Mouse (Mus musculus) heart, embryonic 14.5 days (tissue): ENCODE measurements at regions not wholly inside any gene's neighbourhood (a gene's known extent, or its start where the extent isn't known, plus 50 kb on each side); places are given as distances from the start of the nearest gene placed in this dataset.

Experiments used
- ATAC-seq: fragments of 200-750 bp; cut with Nextera tagmentation; 2 replicates; pipeline ENCODE4 v1.8.0; 2017; ENCODE audit warnings: low read depth, moderate TSS enrichment; ENCODE audit not compliant: insufficient number of reproducible peaks, insufficient read depth, low FRiP score
- H3K27ac ChIP-seq, 2 experiments: fragments of 200-500 bp in 1 of 2; fragments of 300-500 bp in 1 of 2; sonication (generic) in 1 of 2; replicated peaks in 1 of 2; 2 replicates each; pipeline ENCODE4 v1.5.1; 2012 to 2014; ENCODE audit warnings: low read depth in 2 of 2, low read length in 2 of 2, control low read depth in 1 of 2, mild to moderate bottlenecking in 1 of 2, mixed read lengths in 1 of 2; ENCODE audit not compliant: control insufficient read depth in 1 of 2, insufficient read depth in 1 of 2
- H3K27me3 ChIP-seq: fragments of 300-500 bp; sonication (generic); 2 replicates; pipeline ENCODE4 v1.6.1; 2014; ENCODE audit warnings: mild to moderate bottlenecking, low read length, control low read depth; ENCODE audit not compliant: control insufficient read depth, insufficient read depth
- H3K36me3 ChIP-seq: fragments of 300-500 bp; sonication (generic); 2 replicates; pipeline ENCODE4 v1.6.1; 2014; ENCODE audit warnings: mild to moderate bottlenecking, control low read depth, low read length, mixed read lengths; ENCODE audit not compliant: control insufficient read depth, insufficient read depth
- H3K4me1 ChIP-seq, 2 experiments: fragments of 200-500 bp in 1 of 2; fragments of 300-500 bp in 1 of 2; sonication (generic) in 1 of 2; 2 replicates each; pipeline ENCODE4 v1.6.1; 2012 to 2014; ENCODE audit warnings: low read length in 2 of 2, control low read depth in 1 of 2, mixed read lengths in 1 of 2; ENCODE audit not compliant: control insufficient read depth in 2 of 2, insufficient read depth in 2 of 2
- H3K4me2 ChIP-seq: fragments of 300-500 bp; sonication (generic); 2 replicates; pipeline ENCODE4 v1.6.1; 2014; ENCODE audit warnings: mild to moderate bottlenecking, low read length
- H3K4me3 ChIP-seq, 2 experiments: fragments of 200-500 bp in 1 of 2; fragments of 300-500 bp in 1 of 2; sonication (generic) in 1 of 2; 2 replicates each; pipeline ENCODE4 v1.5.1; 2012 to 2014; ENCODE audit warnings: low read length in 2 of 2, mild to moderate bottlenecking in 2 of 2, control low read depth in 1 of 2, low read depth in 1 of 2, moderate library complexity in 1 of 2; ENCODE audit not compliant: control insufficient read depth in 1 of 2, insufficient read depth in 1 of 2
- H3K9ac ChIP-seq: fragments of 300-500 bp; sonication (generic); 2 replicates; pipeline ENCODE4 v1.6.1; 2014; ENCODE audit warnings: mild to moderate bottlenecking, low read length
- H3K9me3 ChIP-seq: fragments of 300-500 bp; sonication (generic); 2 replicates; pipeline ENCODE4 v1.6.1; 2016; ENCODE audit warnings: low read length, control low read depth; ENCODE audit not compliant: control insufficient read depth
- WGBS: fragments of 180-500 bp; shearing (Covaris S2); extraction: QIAGEN DNeasy Blood & Tissue Kit; methylation state at CpG from one replicate; pipeline ENCODE4 v1.1.7; 2014; 5-methylcytosine and 5-hydroxymethylcytosine counted together

DNA sequence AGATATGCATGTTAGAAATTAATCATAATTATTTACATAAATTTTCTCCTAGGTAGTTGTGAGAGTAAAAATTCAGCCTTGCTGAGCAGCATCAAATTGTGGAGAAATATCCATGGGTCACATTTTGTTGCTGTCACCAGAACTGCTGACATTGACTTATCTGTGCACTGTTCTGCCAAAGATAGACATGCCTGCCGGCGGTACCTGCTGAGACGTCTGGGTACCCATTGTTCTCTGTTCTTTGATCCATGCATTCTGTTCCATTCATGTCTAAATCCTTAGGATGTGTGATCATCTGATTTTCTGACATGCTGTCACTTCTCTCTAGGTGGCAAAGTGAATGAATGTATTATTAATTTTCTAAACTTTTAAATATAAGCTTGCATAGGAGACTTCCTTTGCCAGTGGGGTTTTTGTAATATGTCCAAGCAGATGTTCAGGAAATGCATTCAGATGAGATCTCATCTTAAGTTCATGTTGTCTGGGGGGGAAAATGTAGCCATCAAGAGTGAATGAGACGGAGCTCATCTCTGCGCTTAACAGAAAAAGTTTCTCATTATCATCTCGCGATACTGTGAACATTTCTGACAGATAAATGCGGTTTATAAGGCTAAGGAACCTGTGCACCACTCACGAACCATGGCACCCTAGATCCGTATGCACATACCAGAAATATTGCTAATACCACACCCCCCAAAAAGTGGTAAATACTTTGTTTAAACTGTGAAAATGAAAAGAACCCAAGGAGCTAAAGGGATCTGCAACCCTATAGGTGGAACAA lies 391.0 kb upstream of the Slitrk5 start:
- Histone ChIP-seq H3K27ac (no peak overlapping the region), H3K27me3 (no peaks in the 10 kb centered on the region), H3K9ac (no peak overlapping the region), H3K4me3 (no peak overlapping the region), H3K4me2 (no peak overlapping the region), H3K9me3 (no peaks in the 10 kb centered on the region), H3K36me3 (no peaks in the 10 kb centered on the region), H3K4me1 (no peaks in the 10 kb centered on the region)
- ATAC-seq = no peak
- WGBS = 72% methylated on average over 10 of the region's 10 CpGs

DNA sequence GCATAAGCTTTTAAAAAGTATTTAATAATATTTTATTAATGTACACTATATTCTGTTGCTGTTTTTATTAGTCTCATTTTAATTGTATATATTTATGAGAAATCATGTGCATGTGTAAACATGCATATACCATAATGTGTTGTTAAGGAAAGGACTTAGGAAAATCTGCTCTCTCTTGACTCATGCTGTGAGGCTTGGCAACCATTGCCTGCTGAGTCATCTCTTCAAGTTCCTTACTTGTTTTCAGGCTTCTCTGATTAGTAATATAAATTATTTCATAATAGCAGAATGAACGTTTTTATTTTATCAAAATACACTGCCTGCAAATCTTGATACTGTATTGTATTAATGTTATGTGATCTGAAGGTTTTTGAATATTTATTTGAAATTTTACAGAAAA lies 388.9 kb upstream of the Slitrk5 start:
- ATAC-seq = no peak
- H3K4me2 ChIP-seq = no peak overlapping the region
- no peaks in the 10 kb centered on the region for H3K36me3 ChIP-seq
- H3K27me3 ChIP-seq = no peaks in the 10 kb centered on the region
- H3K27ac ChIP-seq = no peak overlapping the region
- no peak overlapping the region for H3K9ac ChIP-seq
- H3K4me3 ChIP-seq = no peak overlapping the region
- 48% methylated on average over 1 of the region's 1 CpGs for WGBS
- H3K4me1 ChIP-seq = no peaks in the 10 kb centered on the region
- no peaks in the 10 kb centered on the region for H3K9me3 ChIP-seq

DNA sequence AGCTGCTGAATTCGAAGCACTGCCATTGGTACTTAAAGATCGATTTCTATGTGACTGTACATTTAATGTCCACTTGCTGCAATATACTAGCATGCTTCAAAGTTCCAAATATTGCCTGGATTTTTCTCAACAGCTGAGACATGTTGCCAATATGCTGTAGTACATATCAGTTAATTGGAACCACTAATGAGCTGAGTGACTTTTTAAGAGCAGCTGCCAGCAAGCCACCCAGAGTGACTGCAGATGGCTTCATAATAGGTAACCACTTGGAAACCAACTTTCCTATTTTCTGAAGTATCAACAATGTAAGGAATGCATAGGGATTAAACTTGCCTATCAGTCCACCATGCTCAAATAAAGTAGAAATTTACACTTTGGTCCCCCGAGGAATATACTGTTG lies 379.4 kb upstream of the Slitrk5 start:
- Histone ChIP-seq H3K4me1 (no peaks in the 10 kb centered on the region), H3K36me3 (no peaks in the 10 kb centered on the region), H3K4me3 (no peak overlapping the region), H3K4me2 (no peak overlapping the region), H3K9me3 (no peaks in the 10 kb centered on the region), H3K27ac (no peak overlapping the region), H3K27me3 (no peaks in the 10 kb centered on the region), H3K9ac (no peak overlapping the region)
- no peak for ATAC-seq
- 88% methylated on average over 3 of the region's 3 CpGs for WGBS

- Histone ChIP-seq H3K4me3 (no peak overlapping the region), H3K36me3 (no peaks in the 10 kb centered on the region), H3K9ac (no peak overlapping the region), H3K27ac (no peak overlapping the region), H3K27me3 (no peaks in the 10 kb centered on the region), H3K4me1 (no peaks in the 10 kb centered on the region), H3K9me3 (no peaks in the 10 kb centered on the region), H3K4me2 (no peak overlapping the region)
- no peak for ATAC-seq
Measured at GRCm38 (mm10) chr14:111297796-111298195, 377.1 kb upstream of the Slitrk5 start.

DNA sequence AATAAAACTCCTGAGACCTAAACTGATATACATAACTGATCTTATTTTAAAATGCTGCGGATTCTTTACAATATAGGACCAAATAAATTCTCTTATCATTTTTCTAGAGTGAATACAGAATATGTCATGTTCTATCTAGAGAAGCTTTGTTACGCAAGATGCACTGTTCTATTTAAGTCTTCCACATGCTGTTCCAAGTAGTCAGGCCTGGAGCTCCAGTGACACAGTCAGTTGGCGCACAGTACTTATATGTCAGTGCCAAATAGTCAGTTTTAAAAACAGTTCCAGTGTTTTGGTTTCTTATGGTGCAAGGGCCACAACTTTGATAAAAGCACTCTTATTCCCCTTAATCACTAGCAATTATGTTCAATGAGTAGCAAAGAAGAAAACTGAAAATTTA lies 344.3 kb upstream of the Slitrk5 start:
- H3K4me1 ChIP-seq = no peaks in the 10 kb centered on the region
- no peak for ATAC-seq
- no peak overlapping the region for H3K9ac ChIP-seq
- no peak overlapping the region for H3K27ac ChIP-seq
- no peaks in the 10 kb centered on the region for H3K36me3 ChIP-seq
- WGBS = 80% methylated on average over 3 of the region's 3 CpGs
- no peaks in the 10 kb centered on the region for H3K9me3 ChIP-seq
- no peaks in the 10 kb centered on the region for H3K27me3 ChIP-seq
- H3K4me3 ChIP-seq = no peak overlapping the region
- H3K4me2 ChIP-seq = no peak overlapping the region

- WGBS = 78% methylated on average over 5 of the region's 5 CpGs
- H3K36me3 ChIP-seq = no peaks in the 10 kb centered on the region
- no peak overlapping the region for H3K4me3 ChIP-seq
- no peaks in the 10 kb centered on the region for H3K9me3 ChIP-seq
- no peaks in the 10 kb centered on the region for H3K4me1 ChIP-seq
- H3K9ac ChIP-seq = no peak overlapping the region
- no peak overlapping the region for H3K4me2 ChIP-seq
- H3K27me3 ChIP-seq = no peaks in the 10 kb centered on the region
- no peak overlapping the region for H3K27ac ChIP-seq
- ATAC-seq = no peak
Measured at GRCm38 (mm10) chr14:111353518-111353917, 321.4 kb upstream of the Slitrk5 start.

GRCm38 (mm10) chr14:111396803-111397202 lies 278.1 kb upstream of the Slitrk5 start:
- H3K27ac ChIP-seq = no peak overlapping the region
- H3K4me2 ChIP-seq = no peak overlapping the region
- no peak overlapping the region for H3K9ac ChIP-seq
- no peaks in the 10 kb centered on the region for H3K4me1 ChIP-seq
- H3K9me3 ChIP-seq = no peaks in the 10 kb centered on the region
- H3K27me3 ChIP-seq = no peaks in the 10 kb centered on the region
- H3K4me3 ChIP-seq = no peak overlapping the region
- no peaks in the 10 kb centered on the region for H3K36me3 ChIP-seq
- 61% methylated on average over 1 of the region's 1 CpGs for WGBS
- ATAC-seq = no peak

DNA sequence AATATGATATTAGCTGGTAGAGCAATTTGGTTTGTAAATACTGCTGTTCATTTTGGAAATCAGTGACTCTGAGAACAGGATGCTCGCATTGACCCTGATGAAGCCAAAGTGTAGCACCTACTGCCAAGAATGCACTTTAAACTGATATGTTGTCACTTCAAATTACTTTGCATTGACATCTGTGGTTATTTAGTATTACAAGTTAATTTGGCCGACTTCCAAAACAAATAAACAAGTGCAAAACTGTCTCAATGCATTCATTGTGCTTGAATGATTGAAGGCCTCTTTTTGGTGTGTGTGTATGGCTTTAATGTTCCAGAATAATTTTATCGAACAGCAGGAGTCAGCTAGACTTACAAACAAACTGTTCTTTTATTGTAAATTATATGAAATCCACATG lies 274.1 kb upstream of the Slitrk5 start:
- no peak overlapping the region for H3K27ac ChIP-seq
- no peak overlapping the region for H3K4me2 ChIP-seq
- no peaks in the 10 kb centered on the region for H3K36me3 ChIP-seq
- ATAC-seq = no peak
- 54% methylated on average over 3 of the region's 3 CpGs for WGBS
- H3K4me3 ChIP-seq = no peak overlapping the region
- no peaks in the 10 kb centered on the region for H3K27me3 ChIP-seq
- no peak overlapping the region for H3K9ac ChIP-seq
- H3K4me1 ChIP-seq = no peaks in the 10 kb centered on the region
- H3K9me3 ChIP-seq = no peaks in the 10 kb centered on the region
